Mouse (Mus musculus) midbrain, postnatal 0 days (tissue): Measurements from ENCODE around the gene Cotl1. TPM values are rescaled to one million over a fixed set of nuclear protein-coding genes. Genes with fewer than 3 reads are reported as not detected.

Experiments used
- ATAC-seq: fragments of 200-750 bp; cut with Nextera tagmentation; 2 replicates; pipeline ENCODE4 v1.8.0; 2017; ENCODE audit warnings: moderate number of reproducible peaks, mild to moderate bottlenecking, moderate TSS enrichment, moderate library complexity; ENCODE audit not compliant: low FRiP score
- DNase-seq: peaks from one replicate; pipeline ENCODE4 v3.0.0-alpha.2; 2015; ENCODE audit warnings: low spot score
- H3K27ac ChIP-seq: fragments of 300-500 bp; sonication (generic); 2 replicates; pipeline ENCODE4 v1.5.1; 2014; ENCODE audit warnings: low read depth, mild to moderate bottlenecking, low read length, mixed read lengths
- H3K27me3 ChIP-seq: fragments of 300-500 bp; sonication (generic); 2 replicates; pipeline ENCODE4 v1.6.1; 2014; ENCODE audit warnings: low read length, control low read depth, mixed read lengths; ENCODE audit not compliant: insufficient read depth
- H3K36me3 ChIP-seq: fragments of 300-500 bp; sonication (generic); 2 replicates; pipeline ENCODE4 v1.6.1; 2014; ENCODE audit warnings: low read length, control low read depth, mixed read lengths; ENCODE audit not compliant: insufficient read depth
- H3K4me1 ChIP-seq: fragments of 300-500 bp; sonication (generic); 2 replicates; pipeline ENCODE4 v1.6.1; 2014; ENCODE audit warnings: mild to moderate bottlenecking, control low read depth, antibody characterized with exemption, low read length, mixed read lengths; ENCODE audit not compliant: insufficient read depth
- H3K4me2 ChIP-seq: fragments of 300-500 bp; sonication (generic); 2 replicates; pipeline ENCODE4 v1.6.1; 2014; ENCODE audit warnings: low read depth, mild to moderate bottlenecking, low read length, mixed read lengths; ENCODE audit not compliant: poor library complexity, severe bottlenecking
- H3K4me3 ChIP-seq: fragments of 300-500 bp; sonication (generic); 2 replicates; pipeline ENCODE4 v1.5.1; 2014; ENCODE audit warnings: low read depth, mild to moderate bottlenecking, low read length, moderate library complexity
- H3K9ac ChIP-seq: fragments of 300-500 bp; sonication (generic); replicated peaks from 2 replicates; pipeline ENCODE4 v1.6.1; 2014; ENCODE audit warnings: mild to moderate bottlenecking, low read length, moderate library complexity, mixed read lengths; ENCODE audit not compliant: poor library complexity, severe bottlenecking
- H3K9me3 ChIP-seq: fragments of 300-500 bp; sonication (generic); 2 replicates; pipeline ENCODE4 v1.6.1; 2016; ENCODE audit warnings: low read length, control low read depth
- CTCF ChIP-seq: IDR thresholded peaks from 2 replicates; pipeline ENCODE4 v1.5.1; 2016; ENCODE audit warnings: antibody characterized with exemption, mild to moderate bottlenecking
- WGBS: fragments of 180-500 bp; shearing (Covaris S2); extraction: QIAGEN DNeasy Blood & Tissue Kit; methylation state at CpG from one replicate; pipeline ENCODE4 v1.1.7; 2014; 5-methylcytosine and 5-hydroxymethylcytosine counted together
- polyA plus RNA-seq: library from polyadenylated mRNA; unstranded; fragments of >200 nt; fragmentation: Nextera tagmentation; extraction: Ambion mirVana; gene quantifications from 2 replicates; pipeline ENCODE4 v1.2.1, GENCODE M21; 2015
- total RNA-seq: library from RNA; depleted of rRNA; stranded (reverse); fragments of >200 nt; gene quantifications from 2 replicates; pipeline ENCODE4 v1.2.3, GENCODE M21; 2014

Gene Cotl1
- total and polyA plus RNA-seq, 2 experiments from 2014 or later: 112 to 223 TPM

DNA sequence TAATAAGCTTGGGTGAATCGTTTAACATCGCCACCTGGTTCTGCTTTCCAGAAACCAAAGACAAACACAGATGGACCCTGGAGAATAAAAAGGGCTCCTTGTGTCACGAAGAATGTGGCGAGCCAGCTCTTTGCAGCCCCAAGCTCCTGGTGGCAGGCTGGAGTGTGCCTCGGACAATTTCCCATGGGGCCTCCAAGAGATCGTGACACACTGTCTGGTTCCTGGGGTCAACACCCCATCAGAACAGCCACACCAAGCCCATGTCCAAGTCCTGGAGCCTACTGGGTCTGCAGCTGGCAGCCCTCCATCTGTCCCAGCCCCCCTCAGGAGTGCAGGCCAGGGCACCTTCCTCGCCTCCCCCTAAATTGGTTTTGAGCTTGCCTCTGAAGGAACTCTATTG is 62.6 kb downstream of the Cotl1 start:
- peak overlapping the region; percentile 62 for H3K4me3 ChIP-seq
- H3K4me1 ChIP-seq: peaks cover 11% of the 10 kb centered on the region
- no peaks in the 10 kb centered on the region for H3K27me3 ChIP-seq
- DNase-seq: peak; percentile 47
- H3K36me3 ChIP-seq: no peaks in the 10 kb centered on the region
- peak overlapping the region; percentile 80 for H3K9ac ChIP-seq
- no peak; the same call in 1 of the 2 replicates for TF ChIP-seq CTCF
- WGBS: 9% methylated on average over 7 of the region's 7 CpGs
- peak overlapping the region; percentile 84 for H3K4me2 ChIP-seq
- H3K27ac ChIP-seq: peak overlapping the region; percentile 88
- H3K9me3 ChIP-seq: no peaks in the 10 kb centered on the region
- ATAC-seq: no peak; the same call in 1 of the 2 replicates

DNA sequence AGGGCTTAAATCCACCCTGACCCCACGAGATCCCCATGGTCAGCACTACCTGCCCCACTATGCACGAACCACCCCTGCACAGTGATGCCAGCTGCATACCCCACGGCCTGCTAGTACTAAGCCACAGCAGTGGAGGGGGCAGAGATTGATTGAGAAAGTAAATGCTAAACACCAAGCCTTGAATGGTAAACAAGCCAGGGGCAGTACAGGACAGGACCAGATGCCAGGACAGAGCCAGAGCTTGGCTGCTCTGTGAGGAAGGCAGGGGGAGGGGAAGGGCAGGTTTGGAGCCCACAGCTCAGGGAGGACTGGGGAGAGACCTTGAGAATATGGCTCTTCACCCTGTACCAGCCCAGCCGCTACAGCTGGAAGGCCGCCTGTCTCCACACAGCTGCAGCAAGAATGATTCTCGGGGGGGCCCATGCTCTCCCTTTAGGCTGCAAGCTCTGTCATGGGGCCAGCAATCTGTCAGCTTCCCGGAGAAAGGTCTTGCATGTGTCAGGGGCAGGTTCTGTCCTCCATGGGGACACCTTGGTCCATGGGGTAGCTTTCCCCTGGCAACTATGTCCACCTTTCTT is 63.6 kb downstream of the Cotl1 start:
- Histone ChIP-seq H3K9ac (no peak overlapping the region), H3K4me3 (no peak overlapping the region), H3K27ac (no peak overlapping the region), H3K9me3 (no peaks in the 10 kb centered on the region), H3K4me2 (peak overlapping the region; percentile 84; the same call in 1 of the 2 replicates), H3K4me1 (peaks cover 11% of the 10 kb centered on the region), H3K36me3 (no peaks in the 10 kb centered on the region), H3K27me3 (no peaks in the 10 kb centered on the region)
- whole genome bisulfite sequencing: 88% methylated on average over 7 of the region's 7 CpGs
- ATAC-seq (no peak), DNase-seq (no peak)
- TF ChIP-seq CTCF: no peak

DNA sequence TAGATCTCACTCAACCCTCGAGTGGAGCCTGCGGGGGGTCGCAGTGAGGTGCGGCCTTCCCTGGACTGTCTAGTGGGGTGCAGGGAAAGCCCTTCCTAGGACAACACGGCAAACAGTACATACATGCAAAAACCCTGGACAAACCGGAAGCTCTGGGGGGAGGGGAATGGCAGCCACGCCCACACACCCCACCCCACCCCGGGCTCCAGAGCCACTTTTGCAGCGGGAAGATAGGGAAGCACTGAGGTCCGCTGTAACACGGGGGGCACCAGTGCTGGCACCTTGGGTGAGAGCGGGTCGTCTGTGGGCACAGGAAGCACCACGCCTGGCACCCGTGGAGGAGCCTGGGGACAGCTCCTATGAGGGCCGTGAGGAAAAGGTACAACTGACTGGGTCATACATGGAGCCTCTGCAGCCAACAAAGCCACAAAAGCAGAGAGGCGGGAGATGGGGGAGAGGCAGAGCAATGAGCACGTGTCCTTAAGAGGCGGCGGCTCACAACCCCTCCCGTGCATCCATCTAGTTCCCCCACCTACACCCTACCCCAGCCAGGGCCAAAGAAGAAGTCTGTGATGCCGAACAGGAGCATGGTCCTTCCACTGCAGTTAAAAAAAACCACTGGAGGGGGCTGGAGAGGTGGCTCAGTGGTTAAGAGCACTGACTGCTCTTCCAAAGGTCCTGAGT is 74.4 kb downstream of the Cotl1 start:
- no peak for ATAC-seq
- Histone ChIP-seq H3K4me3 (no peak overlapping the region), H3K36me3 (peaks cover 42% of the 10 kb centered on the region), H3K4me2 (no peak overlapping the region), H3K27me3 (no peaks in the 10 kb centered on the region), H3K9me3 (no peaks in the 10 kb centered on the region), H3K4me1 (no peaks in the 10 kb centered on the region), H3K9ac (no peak overlapping the region), H3K27ac (no peak overlapping the region)
- no peak for DNase-seq
- TF ChIP-seq CTCF: no peak
- WGBS: 85% methylated on average over 21 of the region's 22 CpGs

DNA sequence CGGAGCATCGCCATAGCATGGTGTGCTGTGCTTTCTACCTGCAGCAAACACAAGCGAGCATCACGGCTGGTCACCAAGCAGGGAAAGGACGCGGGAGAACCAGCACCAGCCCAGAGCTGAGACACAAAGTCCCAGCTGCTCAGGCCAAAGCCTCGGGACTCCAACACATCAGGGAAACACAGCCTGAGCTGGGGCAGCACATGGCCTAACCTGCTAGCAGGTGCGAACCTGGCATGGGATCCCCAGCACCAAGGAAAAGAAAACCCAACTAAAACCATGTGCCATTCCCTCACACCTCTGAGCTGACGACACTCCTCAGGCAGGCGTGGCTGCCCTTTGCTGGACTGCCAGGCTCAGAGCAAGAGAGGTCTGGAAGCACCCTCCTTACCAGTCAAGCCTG is 75.0 kb downstream of the Cotl1 start:
- no peaks in the 10 kb centered on the region for H3K27me3 ChIP-seq
- no peak for ATAC-seq
- no peaks in the 10 kb centered on the region for H3K9me3 ChIP-seq
- peaks cover 46% of the 10 kb centered on the region for H3K36me3 ChIP-seq
- WGBS: 87% methylated on average over 10 of the region's 10 CpGs
- no peak overlapping the region for H3K9ac ChIP-seq
- TF ChIP-seq CTCF: no peak
- no peak overlapping the region for H3K27ac ChIP-seq
- DNase-seq: no peak
- H3K4me3 ChIP-seq: no peak overlapping the region
- no peaks in the 10 kb centered on the region for H3K4me1 ChIP-seq
- H3K4me2 ChIP-seq: no peak overlapping the region

DNA sequence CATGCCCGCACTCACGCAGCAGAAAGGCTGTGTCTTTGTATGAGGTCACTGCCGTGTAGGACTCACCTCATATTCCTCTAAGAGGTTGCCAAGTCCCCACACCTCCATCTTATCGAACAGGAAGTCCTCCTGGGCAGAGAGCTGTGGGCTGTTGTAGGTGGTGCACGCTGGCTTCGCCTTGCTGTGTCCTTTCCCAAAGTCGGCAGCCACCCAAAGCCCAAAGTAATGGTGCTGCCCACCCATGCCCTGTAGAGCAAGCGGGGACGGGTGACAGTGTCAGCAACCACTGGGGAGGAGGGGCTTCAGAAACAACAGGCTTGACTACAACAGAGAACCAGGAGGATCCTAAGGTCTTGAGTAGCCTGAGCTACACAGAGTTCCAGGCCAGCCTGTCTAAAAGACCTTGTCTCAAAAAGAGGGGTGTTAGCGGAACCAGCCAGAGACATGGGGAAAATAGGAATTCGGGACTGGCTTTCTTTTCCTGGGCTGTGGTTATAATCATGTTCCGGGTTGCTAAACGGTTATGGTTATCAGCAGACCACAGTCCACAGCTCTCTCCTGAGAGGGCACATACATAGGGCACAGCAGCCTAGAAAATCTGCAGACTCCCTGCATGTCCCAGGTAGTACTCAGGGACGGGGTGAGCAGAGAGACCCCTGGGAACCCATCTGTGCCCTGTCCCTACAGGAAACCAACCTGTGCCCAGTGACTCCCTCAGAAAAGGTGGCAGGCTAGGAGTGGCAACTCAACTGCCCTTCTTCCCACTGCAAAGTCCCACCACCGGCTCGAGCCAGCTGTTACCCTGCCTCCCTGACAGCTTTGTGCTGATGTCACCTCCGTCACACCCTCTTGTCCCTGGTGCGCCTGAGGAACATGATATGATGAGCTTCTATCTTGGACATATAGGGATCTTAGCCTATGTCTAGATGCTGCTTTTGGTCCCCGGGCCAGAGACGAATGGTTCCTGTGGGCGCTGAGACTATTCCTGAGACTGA is 77.8 kb downstream of the Cotl1 start:
- Histone ChIP-seq H3K9me3 (no peaks in the 10 kb centered on the region), H3K4me2 (no peak overlapping the region), H3K9ac (no peak overlapping the region), H3K27me3 (no peaks in the 10 kb centered on the region), H3K27ac (no peak overlapping the region), H3K4me1 (no peaks in the 10 kb centered on the region; the same call in 1 of the 2 replicates), H3K36me3 (peaks cover 34% of the 10 kb centered on the region), H3K4me3 (no peak overlapping the region)
- DNase-seq: no peak
- no peak for ATAC-seq
- no peak for TF ChIP-seq CTCF
- 92% methylated on average over 21 of the region's 21 CpGs for WGBS
